Mouse (Mus musculus): ENCODE data around the gene Hdac1. TPM values are rescaled to one million over a fixed set of nuclear protein-coding genes. Genes with fewer than 3 reads are reported as not detected.

Gene Hdac1
- polyA plus RNA-seq, 1 experiment, result 100 TPM

GRCm38 (mm10) chr4:129513891-129514290 lies 28.6 kb downstream of the Hdac1 start:
- 1% methylated on average over 47 of the region's 57 CpGs for WGBS
- Histone ChIP-seq H3K4me3 (replicated peaks; ENCODE audit: control insufficient read depth, low read depth, low read length) (peak overlapping the region; percentile 72), H3K27ac (ENCODE audit: control insufficient read depth, insufficient read depth, low read depth, low read length, poor library complexity) (peak overlapping the region; percentile 43; the same call in 1 of the 2 replicates), H3K4me1 (ENCODE audit: control insufficient read depth, insufficient read depth, low read length) (peaks cover 3% of the 10 kb centered on the region; the same call in 1 of the 2 replicates)
- TF ChIP-seq CTCF (IDR thresholded peaks at IDR 0.05; ENCODE audit: control insufficient read depth, insufficient read depth, low read length) (no peak), POLR2A (IDR thresholded peaks at IDR 0.05; ENCODE audit: borderline replicate concordance, control insufficient read depth, low read depth, low read length) (no peak)

- 9% methylated on average over 47 of the region's 47 CpGs for WGBS
- H3K4me1 ChIP-seq (ENCODE audit: control insufficient read depth, insufficient read depth, low read length), result peaks cover 3% of the 10 kb centered on the region; the same call in 1 of the 2 replicates
- peak within 1 kb of the TSS; percentile 43; the same call in 1 of the 2 replicates for H3K27ac ChIP-seq (ENCODE audit: control insufficient read depth, insufficient read depth, low read depth, low read length, poor library complexity)
- TF ChIP-seq CTCF (IDR thresholded peaks at IDR 0.05; ENCODE audit: control insufficient read depth, insufficient read depth, low read length) (no peak), POLR2A (IDR thresholded peaks at IDR 0.05; ENCODE audit: borderline replicate concordance, control insufficient read depth, low read depth, low read length) (peak; percentile 85)
- H3K4me3 ChIP-seq (replicated peaks; ENCODE audit: control insufficient read depth, low read depth, low read length), result peak within 1 kb of the TSS; percentile 72
These were observed 29.3 kb downstream of the Hdac1 start, which contains the start of gene Marcksl1 for GRCm38 (mm10) chr4:129513086-129513767. Gene Marcksl1 (plus strand): TSS chr4:129513581.

GRCm38 (mm10) chr4:129511413-129512096 lies 31.0 kb downstream of the Hdac1 start:
- H3K27ac ChIP-seq (ENCODE audit: control insufficient read depth, insufficient read depth, low read depth, low read length, poor library complexity), result no peak overlapping the region
- no peak overlapping the region for H3K4me3 ChIP-seq (replicated peaks; ENCODE audit: control insufficient read depth, low read depth, low read length)
- TF ChIP-seq POLR2A (IDR thresholded peaks at IDR 0.05; ENCODE audit: borderline replicate concordance, control insufficient read depth, low read depth, low read length) (no peak), CTCF (IDR thresholded peaks at IDR 0.05; ENCODE audit: control insufficient read depth, insufficient read depth, low read length) (no peak)
- 84% methylated on average over 6 of the region's 6 CpGs for WGBS
- peaks cover 5% of the 10 kb centered on the region; the same call in 1 of the 2 replicates for H3K4me1 ChIP-seq (ENCODE audit: control insufficient read depth, insufficient read depth, low read length)

GRCm38 (mm10) chr4:129510723-129511412 lies 31.6 kb downstream of the Hdac1 start:
- TF ChIP-seq CTCF (IDR thresholded peaks at IDR 0.05; ENCODE audit: control insufficient read depth, insufficient read depth, low read length) (no peak), POLR2A (IDR thresholded peaks at IDR 0.05; ENCODE audit: borderline replicate concordance, control insufficient read depth, low read depth, low read length) (no peak)
- Histone ChIP-seq H3K4me3 (replicated peaks; ENCODE audit: control insufficient read depth, low read depth, low read length) (no peak overlapping the region), H3K4me1 (ENCODE audit: control insufficient read depth, insufficient read depth, low read length) (peaks cover 5% of the 10 kb centered on the region; the same call in 1 of the 2 replicates), H3K27ac (ENCODE audit: control insufficient read depth, insufficient read depth, low read depth, low read length, poor library complexity) (no peak overlapping the region)
- WGBS, result 74% methylated on average over 6 of the region's 6 CpGs

GRCm38 (mm10) chr4:129509650-129510049 lies 32.9 kb downstream of the Hdac1 start:
- TF ChIP-seq CTCF (IDR thresholded peaks at IDR 0.05; ENCODE audit: control insufficient read depth, insufficient read depth, low read length) (no peak), POLR2A (IDR thresholded peaks at IDR 0.05; ENCODE audit: borderline replicate concordance, control insufficient read depth, low read depth, low read length) (no peak)
- Histone ChIP-seq H3K4me3 (replicated peaks; ENCODE audit: control insufficient read depth, low read depth, low read length) (no peak overlapping the region), H3K4me1 (ENCODE audit: control insufficient read depth, insufficient read depth, low read length) (peaks cover 5% of the 10 kb centered on the region; the same call in 1 of the 2 replicates), H3K27ac (ENCODE audit: control insufficient read depth, insufficient read depth, low read depth, low read length, poor library complexity) (no peak overlapping the region)
- 78% methylated on average over 3 of the region's 3 CpGs for WGBS

GRCm38 (mm10) chr4:129508834-129509600 lies 33.5 kb downstream of the Hdac1 start:
- no peak overlapping the region for H3K27ac ChIP-seq (ENCODE audit: control insufficient read depth, insufficient read depth, low read depth, low read length, poor library complexity)
- no peak overlapping the region for H3K4me3 ChIP-seq (replicated peaks; ENCODE audit: control insufficient read depth, low read depth, low read length)
- TF ChIP-seq CTCF (IDR thresholded peaks at IDR 0.05; ENCODE audit: control insufficient read depth, insufficient read depth, low read length), result no peak
- TF ChIP-seq POLR2A (IDR thresholded peaks at IDR 0.05; ENCODE audit: borderline replicate concordance, control insufficient read depth, low read depth, low read length), result no peak
- WGBS, result 67% methylated on average over 15 of the region's 15 CpGs
- peaks cover 5% of the 10 kb centered on the region; the same call in 1 of the 2 replicates for H3K4me1 ChIP-seq (ENCODE audit: control insufficient read depth, insufficient read depth, low read length)

- peaks cover 5% of the 10 kb centered on the region; the same call in 1 of the 2 replicates for H3K4me1 ChIP-seq (ENCODE audit: control insufficient read depth, insufficient read depth, low read length)
- no peak overlapping the region for H3K4me3 ChIP-seq (replicated peaks; ENCODE audit: control insufficient read depth, low read depth, low read length)
These were observed 34.3 kb downstream of the Hdac1 start for GRCm38 (mm10) chr4:129508237-129508515.

More at GRCm38 (mm10) chr4:129508237-129508515, 34.3 kb downstream of the Hdac1 start:
- H3K27ac ChIP-seq (ENCODE audit: control insufficient read depth, insufficient read depth, low read depth, low read length, poor library complexity), result no peak overlapping the region
- TF ChIP-seq CTCF (IDR thresholded peaks at IDR 0.05; ENCODE audit: control insufficient read depth, insufficient read depth, low read length) (no peak), POLR2A (IDR thresholded peaks at IDR 0.05; ENCODE audit: borderline replicate concordance, control insufficient read depth, low read depth, low read length) (no peak)
- 52% methylated on average over 3 of the region's 3 CpGs for WGBS

Data from bone marrow, adult 2 months (tissue).